Mouse (Mus musculus) stomach, postnatal 0 days (tissue): Measurements from ENCODE around the gene Camk2b. TPM values are rescaled to one million over a fixed set of nuclear protein-coding genes. Genes with fewer than 3 reads are reported as not detected.

Source experiments
- ATAC-seq: fragments of 200-750 bp; cut with Nextera tagmentation; 2 replicates; pipeline ENCODE4 v1.8.0; 2017; ENCODE audit not compliant: low FRiP score, low TSS enrichment
- DNase-seq: peaks from one replicate; pipeline ENCODE4 v3.0.0-alpha.2; 2016; ENCODE audit warnings: low spot score
- H3K27ac ChIP-seq: fragments of 300-500 bp; sonication (generic); replicated peaks from 2 replicates; pipeline ENCODE4 v1.5.1; 2014; ENCODE audit warnings: mild to moderate bottlenecking, control low read depth
- H3K27me3 ChIP-seq: fragments of 300-500 bp; sonication (generic); 2 replicates; pipeline ENCODE4 v1.6.1; 2014; ENCODE audit warnings: low read length; ENCODE audit not compliant: control insufficient read depth, insufficient read depth
- H3K36me3 ChIP-seq: fragments of 300-500 bp; sonication (generic); 2 replicates; pipeline ENCODE4 v1.6.1; 2014; ENCODE audit warnings: low read length, mixed read lengths; ENCODE audit not compliant: control insufficient read depth, insufficient read depth
- H3K4me1 ChIP-seq: fragments of 300-500 bp; sonication (generic); replicated peaks from 2 replicates; pipeline ENCODE4 v1.6.1; 2014; ENCODE audit warnings: antibody characterized with exemption; ENCODE audit not compliant: control insufficient read depth, insufficient read depth
- H3K4me2 ChIP-seq: fragments of 300-500 bp; sonication (generic); replicated peaks from 2 replicates; pipeline ENCODE4 v1.6.1; 2014; ENCODE audit warnings: low read depth, mild to moderate bottlenecking, control low read depth, moderate library complexity
- H3K4me3 ChIP-seq: fragments of 300-500 bp; sonication (generic); 2 replicates; pipeline ENCODE4 v1.5.1; 2014; ENCODE audit warnings: low read depth, low read length, control low read depth
- H3K9ac ChIP-seq: fragments of 300-500 bp; sonication (generic); 2 replicates; pipeline ENCODE4 v1.6.1; 2014; ENCODE audit warnings: mild to moderate bottlenecking, low read length, control low read depth, mixed read lengths
- H3K9me3 ChIP-seq: fragments of 300-500 bp; sonication (generic); 2 replicates; pipeline ENCODE4 v1.6.1; 2016; ENCODE audit warnings: low read length; ENCODE audit not compliant: control insufficient read depth
- CTCF ChIP-seq: IDR thresholded peaks from 2 replicates; pipeline ENCODE4 v1.5.1; 2016; ENCODE audit warnings: antibody characterized with exemption, low read depth, mild to moderate bottlenecking, moderate library complexity
- EP300 ChIP-seq: optimal IDR thresholded peaks from 2 replicates; pipeline ENCODE3; 2016; ENCODE audit warnings: antibody characterized with exemption
- WGBS: fragments of 180-500 bp; shearing (Covaris S2); extraction: QIAGEN DNeasy Blood & Tissue Kit; methylation state at CpG from one replicate; pipeline ENCODE4 v1.1.7; 2014; 5-methylcytosine and 5-hydroxymethylcytosine counted together
- polyA plus RNA-seq: library from polyadenylated mRNA; unstranded; fragments of >200 nt; fragmentation: Nextera tagmentation; extraction: Ambion mirVana; gene quantifications from 2 replicates; pipeline ENCODE4 v1.2.1, GENCODE M21; 2015

Camk2b gene
- polyA plus RNA-seq, 1 experiment from 2014 or later, result 4.2 TPM

DNA sequence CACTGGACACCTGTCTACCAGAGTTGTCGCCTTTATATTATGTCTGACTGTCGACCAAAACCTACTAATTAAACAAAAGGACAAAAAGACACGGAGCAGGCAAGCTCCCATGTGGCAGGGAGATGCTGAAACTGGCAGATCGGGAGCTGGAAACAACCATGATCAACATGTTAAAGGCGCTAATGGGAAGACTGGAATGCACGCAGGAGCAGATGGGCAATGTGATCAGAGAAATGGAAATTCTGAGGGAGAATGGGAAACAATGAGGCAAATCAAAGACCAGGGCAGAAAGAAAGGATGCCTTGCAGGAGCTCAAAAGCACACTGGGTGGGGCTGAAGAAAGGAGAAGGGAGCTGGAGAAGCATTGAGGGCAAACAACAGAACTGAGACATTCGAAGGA lies 27.2 kb downstream of the Camk2b start:
- ATAC-seq (no peak), DNase-seq (no peak)
- Histone ChIP-seq H3K9ac (no peak overlapping the region), H3K4me3 (no peak overlapping the region), H3K27me3 (no peaks in the 10 kb centered on the region), H3K27ac (no peak overlapping the region), H3K36me3 (no peaks in the 10 kb centered on the region), H3K4me2 (no peak overlapping the region), H3K9me3 (no peaks in the 10 kb centered on the region), H3K4me1 (no peaks in the 10 kb centered on the region)
- TF ChIP-seq EP300, result no peak
- no peak for TF ChIP-seq CTCF
- WGBS, result 55% methylated on average over 7 of the region's 7 CpGs

DNA sequence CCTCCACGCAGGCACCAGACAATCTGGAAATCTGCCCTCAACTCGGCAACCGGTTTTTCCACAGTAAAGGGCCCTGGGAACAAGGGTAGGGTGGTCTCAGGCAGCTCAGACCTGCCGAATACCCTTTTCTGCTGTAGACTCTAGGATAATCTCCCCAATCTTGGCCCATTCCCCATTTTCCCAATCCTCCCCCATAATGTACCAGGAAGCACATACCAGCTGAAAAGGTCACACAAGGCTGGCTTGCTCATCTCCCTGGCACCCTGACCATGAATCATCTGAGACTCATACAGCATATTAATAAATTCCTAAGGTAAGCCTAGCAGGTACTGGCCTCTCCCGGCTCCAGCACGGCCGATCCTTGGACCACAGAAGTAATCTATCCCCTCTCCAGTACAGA lies 28.5 kb downstream of the Camk2b start:
- no peaks in the 10 kb centered on the region for H3K27me3 ChIP-seq
- no peaks in the 10 kb centered on the region for H3K9me3 ChIP-seq
- TF ChIP-seq EP300, result no peak
- no peak for TF ChIP-seq CTCF
- WGBS, result 77% methylated on average over 7 of the region's 7 CpGs
- no peak overlapping the region for H3K9ac ChIP-seq
- H3K4me3 ChIP-seq, result no peak overlapping the region
- H3K4me2 ChIP-seq, result no peak overlapping the region
- no peaks in the 10 kb centered on the region for H3K36me3 ChIP-seq
- DNase-seq (no peak), ATAC-seq (no peak)
- no peak overlapping the region for H3K27ac ChIP-seq
- no peaks in the 10 kb centered on the region for H3K4me1 ChIP-seq

DNA sequence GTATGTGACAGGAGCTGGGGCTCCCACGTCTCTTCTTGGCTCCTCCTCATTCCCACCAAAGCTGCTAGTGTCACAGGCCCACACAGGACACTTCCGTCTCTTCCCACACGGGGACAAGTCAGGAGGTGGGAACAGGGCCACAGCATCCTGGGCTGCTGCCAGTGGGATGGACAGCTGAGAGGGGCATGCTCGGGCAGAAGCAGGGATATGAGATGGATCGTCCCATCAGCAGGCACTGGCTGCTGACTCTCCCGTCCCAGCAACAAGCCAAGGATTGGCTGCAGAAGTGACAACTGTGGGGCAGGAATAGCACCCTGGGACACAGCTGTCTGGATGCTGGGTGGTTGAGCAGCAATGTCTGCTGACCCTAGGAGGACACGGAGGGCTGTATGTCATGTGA lies 29.0 kb downstream of the Camk2b start:
- Histone ChIP-seq H3K9ac (no peak overlapping the region), H3K27me3 (no peaks in the 10 kb centered on the region), H3K9me3 (no peaks in the 10 kb centered on the region), H3K4me1 (no peaks in the 10 kb centered on the region), H3K27ac (no peak overlapping the region), H3K36me3 (no peaks in the 10 kb centered on the region), H3K4me2 (no peak overlapping the region), H3K4me3 (no peak overlapping the region)
- 68% methylated on average over 7 of the region's 7 CpGs for WGBS
- TF ChIP-seq EP300 (no peak), CTCF (no peak)
- ATAC-seq, result no peak
- DNase-seq, result no peak

DNA sequence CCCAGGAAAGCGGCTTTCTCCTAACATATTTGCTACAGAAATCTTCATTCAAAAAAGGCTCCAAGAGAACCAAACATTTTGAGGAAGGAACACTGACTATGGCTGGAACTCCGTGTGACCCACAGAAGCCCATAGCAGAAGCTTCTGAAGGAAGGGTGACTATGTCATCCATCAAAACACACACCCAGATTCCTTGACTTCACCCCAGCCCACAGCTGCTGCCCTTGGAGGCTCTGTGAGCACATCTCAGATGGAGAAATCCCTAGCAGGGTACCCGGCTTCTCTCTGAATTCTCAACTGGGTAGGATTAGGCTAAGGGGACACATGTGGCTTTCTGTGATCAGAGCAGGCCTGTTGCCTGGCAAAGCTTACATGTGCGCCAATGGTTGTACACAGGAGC lies 29.7 kb downstream of the Camk2b start:
- Histone ChIP-seq H3K4me2 (no peak overlapping the region), H3K9ac (no peak overlapping the region), H3K4me3 (no peak overlapping the region), H3K4me1 (no peaks in the 10 kb centered on the region), H3K27me3 (no peaks in the 10 kb centered on the region), H3K36me3 (no peaks in the 10 kb centered on the region), H3K9me3 (no peaks in the 10 kb centered on the region), H3K27ac (no peak overlapping the region)
- ATAC-seq (no peak), DNase-seq (no peak)
- WGBS, result 87% methylated on average over 4 of the region's 4 CpGs
- no peak for TF ChIP-seq EP300
- no peak for TF ChIP-seq CTCF

DNA sequence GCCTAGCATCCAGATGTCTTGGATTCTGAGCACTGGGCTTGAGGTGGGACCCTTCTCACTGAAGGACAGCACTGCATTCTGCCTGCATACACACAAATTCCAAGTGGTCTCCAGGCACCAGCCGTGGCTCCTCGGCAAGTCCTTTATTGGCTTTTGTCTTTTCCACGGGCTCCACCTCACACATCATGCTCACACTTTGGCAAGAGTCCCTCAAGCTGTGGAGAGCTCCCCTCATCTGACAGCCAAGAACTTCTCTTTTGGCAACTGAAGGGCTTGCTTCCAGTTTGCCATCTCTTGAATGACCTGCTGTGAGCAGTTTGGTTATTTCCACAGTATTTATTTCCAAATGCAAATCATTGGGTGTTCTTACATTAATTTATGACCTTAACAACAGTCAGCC lies 30.6 kb downstream of the Camk2b start:
- WGBS, result 70% methylated on average over 3 of the region's 3 CpGs
- TF ChIP-seq CTCF, result no peak
- TF ChIP-seq EP300, result no peak
- Histone ChIP-seq H3K27ac (no peak overlapping the region), H3K9ac (no peak overlapping the region), H3K36me3 (no peaks in the 10 kb centered on the region), H3K4me3 (no peak overlapping the region), H3K27me3 (no peaks in the 10 kb centered on the region), H3K4me1 (no peaks in the 10 kb centered on the region), H3K4me2 (no peak overlapping the region), H3K9me3 (no peaks in the 10 kb centered on the region)
- no peak for DNase-seq
- ATAC-seq, result no peak

DNA sequence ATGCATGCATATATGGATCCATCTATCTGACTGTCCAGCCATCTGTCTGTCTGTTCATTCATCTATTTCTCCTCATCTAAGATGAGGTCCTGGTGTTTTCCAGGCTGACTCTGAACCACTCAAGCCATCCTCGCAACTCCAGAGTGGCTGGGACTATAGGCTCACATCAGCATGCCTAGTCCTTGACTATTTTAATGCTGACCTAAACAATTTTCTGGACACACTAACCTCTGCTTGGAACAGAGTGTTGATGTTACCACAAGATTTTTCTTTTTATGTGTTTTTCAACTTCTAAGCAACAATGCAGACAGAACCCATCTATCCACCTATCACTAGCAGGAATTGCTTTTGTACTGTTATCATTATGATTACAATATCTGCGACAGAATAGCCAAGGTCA lies 31.4 kb downstream of the Camk2b start:
- TF ChIP-seq EP300, result no peak
- TF ChIP-seq CTCF, result no peak
- no peak for ATAC-seq
- no peaks in the 10 kb centered on the region for H3K36me3 ChIP-seq
- no peaks in the 10 kb centered on the region for H3K9me3 ChIP-seq
- H3K4me3 ChIP-seq, result no peak overlapping the region
- H3K4me2 ChIP-seq, result no peak overlapping the region
- H3K27ac ChIP-seq, result no peak overlapping the region
- H3K4me1 ChIP-seq, result no peaks in the 10 kb centered on the region
- DNase-seq, result no peak
- H3K9ac ChIP-seq, result no peak overlapping the region
- WGBS, result 79% methylated on average over 2 of the region's 2 CpGs
- H3K27me3 ChIP-seq, result no peaks in the 10 kb centered on the region

DNA sequence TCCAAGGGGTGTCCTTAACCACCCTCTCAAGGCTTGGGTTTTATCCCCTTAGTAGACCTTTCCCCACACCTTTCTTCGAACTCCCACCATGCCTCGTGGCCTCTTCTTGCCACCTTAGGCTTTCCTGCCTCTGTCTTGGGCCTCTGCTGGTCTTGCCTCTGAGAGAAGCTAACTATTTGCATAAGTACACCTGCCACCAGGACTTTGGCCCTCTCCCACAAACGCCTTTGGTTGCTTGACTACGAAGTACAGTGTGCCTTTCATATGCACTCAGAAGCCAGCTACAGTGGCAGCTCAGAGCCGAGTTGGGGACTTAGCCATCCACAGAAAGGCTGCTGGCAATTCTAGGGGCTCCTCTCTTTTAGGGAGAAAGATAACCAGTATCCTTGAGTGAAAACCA lies 32.4 kb downstream of the Camk2b start:
- Histone ChIP-seq H3K4me2 (no peak overlapping the region), H3K4me3 (no peak overlapping the region), H3K27me3 (no peaks in the 10 kb centered on the region), H3K36me3 (no peaks in the 10 kb centered on the region), H3K4me1 (no peaks in the 10 kb centered on the region), H3K9me3 (no peaks in the 10 kb centered on the region), H3K9ac (no peak overlapping the region), H3K27ac (no peak overlapping the region)
- 71% methylated on average over 5 of the region's 5 CpGs for WGBS
- TF ChIP-seq CTCF (no peak), EP300 (no peak)
- DNase-seq (peak; percentile 74), ATAC-seq (peak; percentile 78)
